In the genomic region with DNA sequence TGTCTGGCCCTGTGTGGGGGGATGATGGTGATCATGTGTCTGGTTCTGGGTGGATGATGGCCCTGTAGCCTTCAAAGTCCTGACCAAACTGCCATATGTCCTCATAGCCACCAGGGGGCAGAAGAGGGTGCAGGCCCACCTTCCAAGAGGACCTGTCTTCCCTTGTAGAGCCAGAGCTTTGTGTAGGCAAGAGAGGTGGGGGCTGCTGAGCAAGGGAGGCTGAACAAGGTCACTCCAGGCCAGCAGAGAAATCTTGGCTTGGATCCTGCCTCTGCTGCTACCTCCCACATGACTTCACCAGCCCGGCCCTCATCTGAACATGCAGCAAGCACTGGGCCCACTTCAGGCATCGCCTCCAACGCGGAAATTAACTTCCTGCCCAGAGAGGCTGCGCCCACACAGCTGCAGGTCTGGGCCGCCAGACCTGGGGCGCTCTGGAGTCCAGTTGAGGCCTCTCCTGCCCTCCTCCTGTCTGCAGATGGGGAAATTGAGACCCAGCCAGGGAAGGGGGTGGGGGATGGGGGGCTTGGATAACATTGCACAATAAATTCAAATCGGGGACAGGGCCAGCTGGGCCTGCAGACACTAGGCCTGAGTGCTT, we compare ENCODE assay signal across 8 mouse cellular contexts. TPM values are rescaled to one million over a fixed set of nuclear protein-coding genes. Genes with fewer than 3 reads are reported as not detected.
DNase-seq lines count a peak whose midpoint lies in the region; ATAC-seq and TF ChIP-seq lines count a peak whose summit lies in the region.

No protein-coding gene starts in this region.

- H3K4me2 ChIP-seq in heart, embryonic 13.5 days: peak overlapping the region; percentile 7; the same call in 1 of the 2 replicates
- no peak overlapping the region for H3K4me2 ChIP-seq in liver, embryonic 15.5 days
- no peak overlapping the region for H3K4me2 ChIP-seq in neural tube, embryonic 13.5 days

- TF ChIP-seq POLR2A in brain, embryonic 14.5 days (IDR thresholded peaks at IDR 0.05; ENCODE audit: borderline replicate concordance, extremely low read depth, insufficient read depth, insufficient read length, poor library complexity, severe bottlenecking): no peak

- peaks cover 22% of the 10 kb centered on the region for H3K27me3 ChIP-seq in heart, embryonic 13.5 days (replicated peaks)
- H3K27me3 ChIP-seq in liver, embryonic 15.5 days: peaks cover 13% of the 10 kb centered on the region
- H3K27me3 ChIP-seq in neural tube, embryonic 13.5 days: peaks cover 14% of the 10 kb centered on the region

- 37% methylated on average over 8 of the region's 8 CpGs for WGBS in heart, embryonic 13.5 days
- WGBS in liver, embryonic 15.5 days (ENCODE audit: insufficient replicate concordance): 42% methylated on average over 8 of the region's 8 CpGs
- WGBS in neural tube, embryonic 13.5 days: 41% methylated on average over 8 of the region's 8 CpGs

- H3K36me3 ChIP-seq in heart, embryonic 13.5 days: no peaks in the 10 kb centered on the region
- H3K36me3 ChIP-seq in liver, embryonic 15.5 days (replicated peaks): no peaks in the 10 kb centered on the region
- H3K36me3 ChIP-seq in neural tube, embryonic 13.5 days: no peaks in the 10 kb centered on the region

- peak overlapping the region; percentile 6 for H3K9ac ChIP-seq in heart, embryonic 13.5 days
- H3K9ac ChIP-seq in liver, embryonic 15.5 days: no peak overlapping the region
- peak overlapping the region; percentile 22; the same call in 1 of the 2 replicates for H3K9ac ChIP-seq in neural tube, embryonic 13.5 days

- peak overlapping the region; percentile 81 for H3K27ac ChIP-seq in heart, embryonic 13.5 days (replicated peaks)
- no peak overlapping the region for H3K27ac ChIP-seq in liver, embryonic 15.5 days (replicated peaks)
- peak overlapping the region; percentile 93 for H3K27ac ChIP-seq in neural tube, embryonic 13.5 days (replicated peaks)

- ATAC-seq in erythroid progenitor cell, adult 5-6 weeks (replicated peaks; ENCODE audit: low FRiP score, poor library complexity, severe bottlenecking): peak; percentile 55; the same call in 1 of the 2 replicates
- peak; percentile 80 for ATAC-seq in heart, embryonic 13.5 days (ENCODE audit: extremely low read depth, insufficient number of reproducible peaks, low FRiP score, low TSS enrichment)
- peak; percentile 45; the same call in 1 of the 2 replicates for ATAC-seq in liver, embryonic 15.5 days (ENCODE audit: insufficient read depth)
- peak; percentile 75 for ATAC-seq in neural tube, embryonic 13.5 days (ENCODE audit: low read depth)

- H3K4me3 ChIP-seq in heart, embryonic 13.5 days: no peak overlapping the region
- H3K4me3 ChIP-seq in liver, embryonic 15.5 days (replicated peaks): no peak overlapping the region
- no peak overlapping the region for H3K4me3 ChIP-seq in neural tube, embryonic 13.5 days

- H3K4me1 ChIP-seq in heart, embryonic 13.5 days: peaks cover 38% of the 10 kb centered on the region
- 0 out of 2 replicates have a peak, but pooled peaks cover 3% of the 10 kb centered on the region for H3K4me1 ChIP-seq in liver, embryonic 15.5 days (replicated peaks)
- H3K4me1 ChIP-seq in neural tube, embryonic 13.5 days (replicated peaks): peaks cover 61% of the 10 kb centered on the region

- DNase-seq in CD4-positive helper T cell, adult 2 months (ENCODE audit: low read depth, low spot score): peak; percentile 79
- DNase-seq in brain, embryonic 14.5 days (ENCODE audit: low read depth): peak; percentile 95
- DNase-seq in kidney, postnatal 10 days: peak; percentile 94
- peak; percentile 77 for DNase-seq in telencephalon, adult 2 months (ENCODE audit: low read depth, low spot score)

- peak; percentile 95 for TF ChIP-seq CTCF in brain, embryonic 14.5 days (IDR thresholded peaks at IDR 0.05; ENCODE audit: borderline replicate concordance, extremely low read depth, insufficient read depth, insufficient read length)

- H3K9me3 ChIP-seq in heart, embryonic 13.5 days: no peaks in the 10 kb centered on the region
- no peaks in the 10 kb centered on the region for H3K9me3 ChIP-seq in liver, embryonic 15.5 days (replicated peaks)
- no peaks in the 10 kb centered on the region for H3K9me3 ChIP-seq in neural tube, embryonic 13.5 days

RNA-seq across cellular contexts. Expression of a gene that starts 28.4 kb away (rescaled TPM):
- 56.4 and 72.5 TPM in 2 replicates for polyA plus RNA-seq in brain, embryonic 14.5 days (2012; rRNA removed)
- not detected in 2 replicates for total RNA-seq in erythroid progenitor cell, adult 5-6 weeks (2015; ENCODE audit: low replicate concordance)
- total RNA-seq in erythroid progenitor cell, adult 5-6 weeks (2017; ENCODE audit: low replicate concordance): not detected in 2 replicates
- 3.5 and 4.6 TPM in 2 replicates for polyA plus RNA-seq in heart, embryonic 13.5 days (2015; fragmentation: Nextera tagmentation; extraction: Ambion mirVana)
- polyA plus RNA-seq in liver, embryonic 15.5 days (2015; fragmentation: Nextera tagmentation; extraction: Ambion mirVana): 0.18 and 0.21 TPM in 2 replicates
- polyA plus RNA-seq in neural tube, embryonic 13.5 days (2015; fragmentation: Nextera tagmentation; extraction: Ambion mirVana): 34.2 and 37.7 TPM in 2 replicates
